In the genomic region with DNA sequence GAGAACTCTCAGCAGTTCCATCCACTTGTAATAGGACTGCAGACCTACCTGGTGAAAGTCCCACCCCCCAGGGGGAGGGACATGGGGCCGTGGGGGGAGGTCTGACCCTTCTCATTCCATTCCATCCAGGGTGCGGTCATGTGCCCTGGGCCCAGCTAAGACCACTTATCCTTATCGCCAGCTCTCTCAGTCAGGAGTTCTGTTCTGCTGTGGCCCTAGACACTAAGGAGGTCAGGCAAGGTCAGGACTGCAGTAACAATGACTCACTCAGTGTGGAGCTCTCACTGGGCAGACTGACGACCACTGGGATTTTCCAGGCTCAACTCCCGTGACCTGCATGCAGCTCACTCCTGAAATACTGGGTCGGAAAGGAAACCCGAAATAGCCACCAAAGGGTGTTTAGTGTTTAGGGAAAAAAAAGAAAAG, we compare ENCODE assay signal across 11 mouse cellular contexts. TPM values are rescaled to one million over a fixed set of nuclear protein-coding genes. Genes with fewer than 3 reads are reported as not detected.
DNase-seq lines count a peak whose midpoint lies in the region; ATAC-seq lines count a peak whose summit lies in the region.
"Had no signal": no experiment of that assay in that cellular context is flagged by ENCODE, and none has a peak within 500 bp of the region (broad histone marks: within the 10 kb centered on the region; RNA-seq: fewer than 3 reads in every experiment).

No protein-coding gene starts in this region.

- peak; percentile 78 for DNase-seq in midbrain, embryonic 11.5 days (ENCODE audit: low spot score, missing footprints)
- DNase-seq in midbrain, embryonic 10.5 days (ENCODE audit: low spot score), result no peak
- DNase-seq in heart, adult 8-10 months (ENCODE audit: low spot score), result peak; percentile 65
- peak; percentile 70 to 77 for DNase-seq in lung, adult 18-20 months
- DNase-seq in layer of hippocampus, adult 11-12 months (ENCODE audit: low spot score), result no peak
- no peak for DNase-seq in midbrain, embryonic 14.5 days
- DNase-seq: cerebellum, adult 8-10 months had no signal

- no peak for ATAC-seq in midbrain, embryonic 11.5 days (ENCODE audit: low FRiP score)
- no peak for ATAC-seq in forebrain, embryonic 16.5 days
- no peak for ATAC-seq in midbrain, embryonic 14.5 days (ENCODE audit: low FRiP score, low TSS enrichment)
- no peak for ATAC-seq in intestine, embryonic 15.5 days

- no peaks in the 10 kb centered on the region for H3K4me1 ChIP-seq in midbrain, embryonic 11.5 days (ENCODE audit: control insufficient read depth, insufficient read depth, low read length)
- peaks cover 5% of the 10 kb centered on the region for H3K4me1 ChIP-seq in midbrain, embryonic 10.5 days
- H3K4me1 ChIP-seq in forebrain, embryonic 16.5 days (replicated peaks; ENCODE audit: control insufficient read depth, insufficient read depth, low read length), result no peaks in the 10 kb centered on the region
- H3K4me1 ChIP-seq in midbrain, embryonic 14.5 days (ENCODE audit: control insufficient read depth, insufficient read depth, low read length), result no peaks in the 10 kb centered on the region
- H3K4me1 ChIP-seq in intestine, embryonic 15.5 days (replicated peaks), result no peaks in the 10 kb centered on the region
- H3K4me1 ChIP-seq: stomach, embryonic 15.5 days had no signal

- H3K27ac ChIP-seq in midbrain, embryonic 11.5 days (ENCODE audit: low read depth, low read length), result no peak overlapping the region
- H3K27ac ChIP-seq in midbrain, embryonic 10.5 days (replicated peaks), result no peak overlapping the region
- H3K27ac ChIP-seq in forebrain, embryonic 16.5 days (ENCODE audit: low read length), result no peak overlapping the region
- H3K27ac ChIP-seq in midbrain, embryonic 14.5 days (replicated peaks; ENCODE audit: low read depth, low read length), result no peak overlapping the region
- H3K27ac ChIP-seq in intestine, embryonic 15.5 days, result no peak overlapping the region
- H3K27ac ChIP-seq: stomach, embryonic 15.5 days had no signal

- H3K9ac ChIP-seq in midbrain, embryonic 11.5 days (ENCODE audit: low read length), result no peak overlapping the region
- no peak overlapping the region for H3K9ac ChIP-seq in forebrain, embryonic 16.5 days (replicated peaks; ENCODE audit: low read depth, low read length)
- no peak overlapping the region for H3K9ac ChIP-seq in midbrain, embryonic 14.5 days (replicated peaks; ENCODE audit: low read length)
- H3K9ac ChIP-seq in intestine, embryonic 15.5 days, result no peak overlapping the region
- H3K9ac ChIP-seq: stomach, embryonic 15.5 days had no signal

- no peaks in the 10 kb centered on the region for H3K36me3 ChIP-seq in midbrain, embryonic 11.5 days (ENCODE audit: control insufficient read depth, insufficient read depth, low read length)
- no peaks in the 10 kb centered on the region for H3K36me3 ChIP-seq in midbrain, embryonic 10.5 days
- H3K36me3 ChIP-seq in forebrain, embryonic 16.5 days (ENCODE audit: control insufficient read depth, insufficient read depth), result no peaks in the 10 kb centered on the region
- H3K36me3 ChIP-seq in midbrain, embryonic 14.5 days (ENCODE audit: control insufficient read depth, insufficient read depth, low read length), result no peaks in the 10 kb centered on the region
- no peaks in the 10 kb centered on the region for H3K36me3 ChIP-seq in intestine, embryonic 15.5 days
- H3K36me3 ChIP-seq: stomach, embryonic 15.5 days had no signal

- no peak overlapping the region for H3K4me3 ChIP-seq in midbrain, embryonic 11.5 days (ENCODE audit: low read depth, low read length)
- H3K4me3 ChIP-seq in midbrain, embryonic 10.5 days, result no peak overlapping the region
- no peak overlapping the region for H3K4me3 ChIP-seq in forebrain, embryonic 16.5 days (replicated peaks; ENCODE audit: low read length)
- H3K4me3 ChIP-seq in midbrain, embryonic 14.5 days (replicated peaks; ENCODE audit: low read depth, low read length), result no peak overlapping the region
- no peak overlapping the region for H3K4me3 ChIP-seq in intestine, embryonic 15.5 days (replicated peaks)
- H3K4me3 ChIP-seq: stomach, embryonic 15.5 days had no signal

- H3K9me3 ChIP-seq in midbrain, embryonic 11.5 days (ENCODE audit: control insufficient read depth, low read length), result no peaks in the 10 kb centered on the region
- no peaks in the 10 kb centered on the region for H3K9me3 ChIP-seq in midbrain, embryonic 10.5 days (replicated peaks)
- no peaks in the 10 kb centered on the region for H3K9me3 ChIP-seq in forebrain, embryonic 16.5 days (ENCODE audit: control insufficient read depth, low read length)
- no peaks in the 10 kb centered on the region for H3K9me3 ChIP-seq in midbrain, embryonic 14.5 days (ENCODE audit: control insufficient read depth, low read length)
- H3K9me3 ChIP-seq in intestine, embryonic 15.5 days, result no peaks in the 10 kb centered on the region
- H3K9me3 ChIP-seq: stomach, embryonic 15.5 days had no signal

- 40% methylated on average over 7 of the region's 7 CpGs for WGBS in midbrain, embryonic 11.5 days
- 44% methylated on average over 7 of the region's 7 CpGs for WGBS in midbrain, embryonic 10.5 days
- 43% methylated on average over 7 of the region's 7 CpGs for WGBS in forebrain, embryonic 16.5 days
- WGBS in midbrain, embryonic 14.5 days, result 34% methylated on average over 7 of the region's 7 CpGs
- WGBS in intestine, embryonic 15.5 days, result 56% methylated on average over 7 of the region's 7 CpGs

- no peak overlapping the region for H3K4me2 ChIP-seq in midbrain, embryonic 11.5 days
- H3K4me2 ChIP-seq in forebrain, embryonic 16.5 days (ENCODE audit: low read length), result no peak overlapping the region
- H3K4me2 ChIP-seq in midbrain, embryonic 14.5 days (ENCODE audit: low read length), result no peak overlapping the region
- H3K4me2 ChIP-seq in intestine, embryonic 15.5 days (replicated peaks), result no peak overlapping the region
- H3K4me2 ChIP-seq: liver, embryonic 11.5 days; stomach, embryonic 15.5 days had no signal

- no peaks in the 10 kb centered on the region for H3K27me3 ChIP-seq in midbrain, embryonic 11.5 days (ENCODE audit: control insufficient read depth, insufficient read depth, low read length)
- H3K27me3 ChIP-seq in midbrain, embryonic 10.5 days (ENCODE audit: low read depth, poor library complexity, severe bottlenecking), result no peaks in the 10 kb centered on the region
- H3K27me3 ChIP-seq in forebrain, embryonic 16.5 days (replicated peaks; ENCODE audit: control insufficient read depth, insufficient read depth, low read length), result no peaks in the 10 kb centered on the region
- no peaks in the 10 kb centered on the region for H3K27me3 ChIP-seq in midbrain, embryonic 14.5 days (ENCODE audit: control insufficient read depth, insufficient read depth, low read length)
- no peaks in the 10 kb centered on the region for H3K27me3 ChIP-seq in intestine, embryonic 15.5 days (replicated peaks)
- H3K27me3 ChIP-seq: stomach, embryonic 15.5 days had no signal

RNA-seq across cellular contexts. Expression of gene Pip5k1b, which starts 16.1 kb away (rescaled TPM):
- 2.3 and 2.9 TPM in 2 replicates for polyA plus RNA-seq in midbrain, embryonic 11.5 days (2014; fragmentation: Nextera tagmentation; extraction: Ambion mirVana)
- 2.4 TPM in 2 replicates for polyA plus RNA-seq in midbrain, embryonic 10.5 days (2016; fragmentation: Nextera tagmentation; extraction: Ambion mirVana)
- 10 to 100 TPM; 20.2 to 23.1 (median 21.5) TPM for total RNA-seq in heart, adult 8-10 months (2022)
- polyA plus RNA-seq in forebrain, embryonic 16.5 days (2015; fragmentation: Nextera tagmentation; extraction: Ambion mirVana), result 1.8 and 2.2 TPM in 2 replicates
- 1.4 and 2.1 TPM in 2 replicates for polyA plus RNA-seq in midbrain, embryonic 14.5 days (2014; fragmentation: Nextera tagmentation; extraction: Ambion mirVana)
- 17.2 and 18.2 TPM in 2 replicates for polyA plus RNA-seq in intestine, embryonic 15.5 days (2015; fragmentation: Nextera tagmentation; extraction: Ambion mirVana)

Comparison
In these comparisons a context has a peak if more than half of its experiments do, and no peak if none do; other contexts are left out.
1. DNase-seq: peak in midbrain, embryonic 11.5 days (single experiment), heart, adult 8-10 months (single experiment) and lung, adult 18-20 months (2 of 2); none in midbrain, embryonic 10.5 days (single experiment), layer of hippocampus, adult 11-12 months (single experiment) and midbrain, embryonic 14.5 days (single experiment).